Mouse (Mus musculus): ENCODE results near the gene Pou2f1. TPM values are rescaled to one million over a fixed set of nuclear protein-coding genes. Genes with fewer than 3 reads are reported as not detected.

Pou2f1 gene
- total and polyA plus RNA-seq, 3 experiments: 7.6 to 11.4 (median 8.2) TPM

DNA sequence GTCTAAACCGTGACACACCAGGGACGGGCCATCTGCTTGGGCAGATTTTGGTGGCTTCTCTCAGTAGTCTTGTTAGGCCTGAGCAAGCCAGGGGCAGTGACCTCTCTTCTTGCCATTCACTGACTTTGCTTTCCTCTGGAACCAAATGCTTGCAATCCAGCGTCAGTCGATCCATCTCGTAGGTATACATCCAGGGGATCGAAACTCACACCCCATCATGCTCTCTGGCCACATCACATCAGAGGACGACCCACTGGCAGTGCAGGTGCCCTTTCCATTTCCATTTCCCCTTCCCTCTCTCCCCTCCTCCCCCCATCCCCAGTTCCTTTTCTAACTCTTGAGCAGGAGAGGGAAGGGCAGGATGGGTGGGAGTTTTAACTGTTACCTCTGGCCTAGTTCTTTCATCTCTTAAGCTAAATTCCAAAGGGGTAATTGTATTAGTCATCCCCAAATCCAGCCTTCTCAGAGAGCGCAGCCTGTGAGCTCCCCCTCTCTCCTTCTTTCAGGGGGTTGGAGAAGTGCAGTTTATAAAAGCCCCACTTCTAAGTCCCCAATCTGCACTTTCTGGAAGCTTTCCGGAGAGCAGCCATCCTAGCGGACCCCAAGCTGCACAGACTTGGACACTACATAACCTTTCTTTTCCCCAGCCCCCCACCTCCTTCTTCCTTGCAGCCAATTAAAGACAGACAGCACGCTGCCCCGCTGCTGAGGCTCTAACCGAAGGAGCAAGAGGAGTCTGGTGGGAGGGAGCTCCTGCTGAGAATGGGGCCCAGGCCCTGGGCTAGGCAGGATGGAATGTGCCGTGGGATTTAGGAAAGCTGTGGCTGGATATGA, 42.8 kb upstream of the Pou2f1 start:
- H3K27ac ChIP-seq: no peak overlapping the region
- no peaks in the 10 kb centered on the region for H3K36me3 ChIP-seq (ENCODE audit: control insufficient read depth, insufficient read depth, low read length)
- no peak for DNase-seq
- peaks cover 3% of the 10 kb centered on the region for H3K4me1 ChIP-seq (ENCODE audit: control insufficient read depth, insufficient read depth, low read length)
- H3K4me3 ChIP-seq: no peak overlapping the region
- 69% methylated on average over 14 of the region's 14 CpGs for WGBS
- no peak overlapping the region for H3K9ac ChIP-seq (ENCODE audit: low read depth, low read length)
- no peaks in the 10 kb centered on the region for H3K79me2 ChIP-seq (replicated peaks; ENCODE audit: control insufficient read depth, insufficient read depth, low read length)
- intact Hi-C loops (cut with DNase I): no loop called here
- TF ChIP-seq CTCF (IDR thresholded peaks at IDR 0.05) (no peak), EP300 (IDR thresholded peaks at IDR 0.05; ENCODE audit: insufficient read depth, low read depth, low read length) (no peak), POLR2A (IDR thresholded peaks at IDR 0.05; ENCODE audit: insufficient read depth, low read depth, low read length) (no peak)
- H3K27me3 ChIP-seq (ENCODE audit: control insufficient read depth, insufficient read depth, low read length): no peaks in the 10 kb centered on the region

DNA sequence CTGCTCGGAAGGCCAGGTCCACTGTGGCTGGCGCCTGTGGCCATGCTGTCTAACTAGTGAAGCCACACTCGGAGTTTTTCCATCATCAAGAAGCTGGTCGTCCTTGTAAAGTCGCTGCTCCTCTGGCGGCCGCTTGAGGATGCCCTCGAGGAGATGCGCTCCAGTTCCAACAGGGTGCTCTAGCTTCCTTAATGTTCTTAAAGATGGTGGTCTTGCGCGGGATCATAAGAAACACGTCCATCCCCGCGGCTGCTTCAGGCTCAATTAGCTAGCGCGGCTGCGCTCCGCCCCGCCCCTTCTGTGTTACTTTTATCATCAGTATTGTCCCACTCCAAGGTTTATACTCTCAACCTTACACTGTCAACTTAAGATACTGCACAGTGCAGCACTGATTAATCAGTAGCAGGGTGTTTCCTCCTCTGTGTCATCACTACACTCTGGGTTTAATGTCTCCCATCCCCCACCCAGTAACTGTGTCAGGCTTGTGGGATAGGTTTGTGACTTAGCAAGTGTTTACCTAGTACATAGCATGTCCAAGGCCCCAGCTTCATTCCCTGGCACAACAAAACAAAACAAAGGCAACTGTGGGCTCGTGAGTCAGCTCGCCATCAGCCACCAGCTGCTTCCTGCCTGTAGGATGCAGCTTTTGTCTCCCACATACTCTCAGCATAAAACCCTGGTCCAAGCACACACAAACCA, 41.1 kb upstream of the Pou2f1 start:
- Histone ChIP-seq H3K36me3 (ENCODE audit: control insufficient read depth, insufficient read depth, low read length) (no peaks in the 10 kb centered on the region), H3K27ac (no peak overlapping the region), H3K4me1 (ENCODE audit: control insufficient read depth, insufficient read depth, low read length) (no peaks in the 10 kb centered on the region; the same call in 1 of the 2 replicates), H3K9ac (ENCODE audit: low read depth, low read length) (no peak overlapping the region), H3K79me2 (replicated peaks; ENCODE audit: control insufficient read depth, insufficient read depth, low read length) (no peaks in the 10 kb centered on the region), H3K4me3 (no peak overlapping the region), H3K27me3 (ENCODE audit: control insufficient read depth, insufficient read depth, low read length) (no peaks in the 10 kb centered on the region)
- WGBS: 62% methylated on average over 21 of the region's 21 CpGs
- no peak for TF ChIP-seq POLR2A (IDR thresholded peaks at IDR 0.05; ENCODE audit: insufficient read depth, low read depth, low read length)
- no peak for TF ChIP-seq EP300 (IDR thresholded peaks at IDR 0.05; ENCODE audit: insufficient read depth, low read depth, low read length)
- no peak for TF ChIP-seq CTCF (IDR thresholded peaks at IDR 0.05)
- DNase-seq: no peak
- intact Hi-C loops (cut with DNase I): no loop called here

GRCm38 (mm10) chr1:166041501-166041900, 39.0 kb upstream of the Pou2f1 start:
- no peak for DNase-seq
- no peaks in the 10 kb centered on the region for H3K4me1 ChIP-seq (ENCODE audit: control insufficient read depth, insufficient read depth, low read length)
- TF ChIP-seq EP300 (IDR thresholded peaks at IDR 0.05; ENCODE audit: insufficient read depth, low read depth, low read length) (no peak), CTCF (IDR thresholded peaks at IDR 0.05) (no peak), POLR2A (IDR thresholded peaks at IDR 0.05; ENCODE audit: insufficient read depth, low read depth, low read length) (no peak)
- no peak overlapping the region for H3K27ac ChIP-seq
- WGBS: 38% methylated on average over 1 of the region's 1 CpGs
- no peaks in the 10 kb centered on the region for H3K79me2 ChIP-seq (replicated peaks; ENCODE audit: control insufficient read depth, insufficient read depth, low read length)
- H3K4me3 ChIP-seq: no peak overlapping the region
- intact Hi-C loops (cut with DNase I): no loop called here
- H3K36me3 ChIP-seq (ENCODE audit: control insufficient read depth, insufficient read depth, low read length): no peaks in the 10 kb centered on the region
- no peaks in the 10 kb centered on the region for H3K27me3 ChIP-seq (ENCODE audit: control insufficient read depth, insufficient read depth, low read length)
- no peak overlapping the region for H3K9ac ChIP-seq (ENCODE audit: low read depth, low read length)

GRCm38 (mm10) chr1:166038731-166039332, 36.4 kb upstream of the Pou2f1 start:
- 87% methylated on average over 2 of the region's 2 CpGs for WGBS
- Histone ChIP-seq H3K9ac (ENCODE audit: low read depth, low read length) (no peak overlapping the region), H3K79me2 (replicated peaks; ENCODE audit: control insufficient read depth, insufficient read depth, low read length) (no peaks in the 10 kb centered on the region), H3K4me3 (no peak overlapping the region), H3K27me3 (ENCODE audit: control insufficient read depth, insufficient read depth, low read length) (no peaks in the 10 kb centered on the region), H3K4me1 (ENCODE audit: control insufficient read depth, insufficient read depth, low read length) (no peaks in the 10 kb centered on the region), H3K36me3 (ENCODE audit: control insufficient read depth, insufficient read depth, low read length) (no peaks in the 10 kb centered on the region), H3K27ac (no peak overlapping the region)
- intact Hi-C loops (cut with DNase I): no loop called here
- TF ChIP-seq EP300 (IDR thresholded peaks at IDR 0.05; ENCODE audit: insufficient read depth, low read depth, low read length) (no peak), CTCF (IDR thresholded peaks at IDR 0.05) (no peak), POLR2A (IDR thresholded peaks at IDR 0.05; ENCODE audit: insufficient read depth, low read depth, low read length) (no peak)
- DNase-seq: no peak

DNA sequence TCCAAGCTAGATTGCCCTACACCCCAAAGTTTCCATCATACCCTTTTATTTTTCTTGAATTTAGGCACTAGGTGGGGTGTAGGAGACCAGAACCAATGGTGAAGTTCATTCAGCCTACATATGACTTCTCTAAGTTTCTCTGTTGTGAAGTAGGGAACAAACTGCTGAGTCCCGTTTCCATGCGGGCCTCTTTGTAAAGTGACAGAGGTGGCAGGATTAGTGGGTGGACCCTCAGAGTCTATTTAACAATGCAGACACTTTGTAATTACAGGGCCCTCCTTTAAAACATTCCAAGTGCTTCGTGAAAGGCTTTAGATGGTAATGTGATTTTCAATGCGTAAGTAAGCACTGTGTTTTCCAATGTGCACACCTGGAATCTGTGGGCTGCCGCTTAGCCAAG, 32.6 kb upstream of the Pou2f1 start:
- no peak overlapping the region for H3K9ac ChIP-seq (ENCODE audit: low read depth, low read length)
- no peak for DNase-seq
- WGBS: 62% methylated on average over 5 of the region's 5 CpGs
- no peaks in the 10 kb centered on the region for H3K79me2 ChIP-seq (replicated peaks; ENCODE audit: control insufficient read depth, insufficient read depth, low read length)
- no peak overlapping the region for H3K27ac ChIP-seq
- intact Hi-C loops (cut with DNase I): no loop called here
- H3K27me3 ChIP-seq (ENCODE audit: control insufficient read depth, insufficient read depth, low read length): no peaks in the 10 kb centered on the region
- H3K4me3 ChIP-seq: no peak overlapping the region
- TF ChIP-seq EP300 (IDR thresholded peaks at IDR 0.05; ENCODE audit: insufficient read depth, low read depth, low read length) (no peak), CTCF (IDR thresholded peaks at IDR 0.05) (no peak), POLR2A (IDR thresholded peaks at IDR 0.05; ENCODE audit: insufficient read depth, low read depth, low read length) (no peak)
- no peaks in the 10 kb centered on the region for H3K36me3 ChIP-seq (ENCODE audit: control insufficient read depth, insufficient read depth, low read length)
- H3K4me1 ChIP-seq (ENCODE audit: control insufficient read depth, insufficient read depth, low read length): no peaks in the 10 kb centered on the region
